Mouse (Mus musculus) liver, postnatal 0 days (tissue): ENCODE results near the gene Jkamp.
"Not testable (repeated sequence)": the region's sequence is repeated elsewhere in the genome, so short reads cannot be mapped to it uniquely, and the experiment has no call there.

Experiments used
- CTCF ChIP-seq: sonication (generic); IDR thresholded peaks from 2 replicates; pipeline ENCODE4 v1.5.1; 2016; ENCODE audit warnings: antibody characterized with exemption, low read depth
- EP300 ChIP-seq: IDR thresholded peaks from 2 replicates; pipeline ENCODE4 v1.6.1; 2016; ENCODE audit warnings: antibody characterized with exemption, low read depth, mild to moderate bottlenecking

DNA sequence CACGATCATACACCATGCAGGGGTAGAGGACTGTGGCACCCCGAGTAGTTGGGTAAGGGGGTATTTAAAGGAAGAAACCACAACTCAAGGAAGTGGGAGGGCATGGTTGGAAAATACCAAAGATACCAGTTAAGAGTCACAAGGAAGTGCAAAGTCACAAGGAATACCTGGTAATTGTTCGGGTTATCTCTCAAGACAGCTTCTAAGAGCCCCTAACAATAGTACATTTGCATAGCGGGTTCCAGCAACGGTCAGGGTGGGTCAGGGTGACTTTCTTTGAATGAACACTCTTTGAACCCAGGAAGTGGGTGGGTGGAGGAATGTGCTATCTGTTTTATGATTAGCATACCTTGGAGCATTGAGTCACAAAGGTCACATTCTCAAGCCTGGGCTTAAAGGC is 35.2 kb upstream of the Jkamp start:
- TF ChIP-seq EP300, CTCF: not testable (repeated sequence)
